Mouse (Mus musculus) lung, postnatal 4 days (tissue): ENCODE measurements at regions not wholly inside any gene's neighbourhood (a gene's known extent, or its start where the extent isn't known, plus 50 kb on each side); places are given as distances from the start of the nearest gene placed in this dataset.

ENCODE experiments used
- DNase-seq, 2 experiments: peaks; one replicate each; pipeline ENCODE4 v3.0.0; 2021

DNA sequence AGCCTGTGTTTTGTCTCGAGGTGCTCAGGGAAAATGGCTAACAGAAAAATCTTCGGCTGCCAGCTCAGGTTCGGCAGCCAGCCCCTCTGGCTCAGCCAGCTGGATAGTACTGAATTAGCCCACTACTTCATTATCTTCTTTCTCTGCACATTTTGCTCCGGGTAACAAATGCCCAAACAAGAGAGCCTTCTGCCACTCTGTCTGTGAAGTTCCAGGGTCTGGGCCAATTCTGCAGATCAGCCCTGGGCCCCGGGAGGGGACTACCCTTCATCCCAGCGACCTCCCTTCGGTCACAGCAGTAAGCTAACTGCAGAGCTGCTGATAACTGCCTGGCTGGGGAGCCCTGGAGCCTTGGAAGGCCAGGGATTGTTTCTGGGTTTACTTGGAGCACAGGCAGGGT lies 119.6 kb upstream of the Ofcc1 start:
- DNase-seq, result no peak

DNA sequence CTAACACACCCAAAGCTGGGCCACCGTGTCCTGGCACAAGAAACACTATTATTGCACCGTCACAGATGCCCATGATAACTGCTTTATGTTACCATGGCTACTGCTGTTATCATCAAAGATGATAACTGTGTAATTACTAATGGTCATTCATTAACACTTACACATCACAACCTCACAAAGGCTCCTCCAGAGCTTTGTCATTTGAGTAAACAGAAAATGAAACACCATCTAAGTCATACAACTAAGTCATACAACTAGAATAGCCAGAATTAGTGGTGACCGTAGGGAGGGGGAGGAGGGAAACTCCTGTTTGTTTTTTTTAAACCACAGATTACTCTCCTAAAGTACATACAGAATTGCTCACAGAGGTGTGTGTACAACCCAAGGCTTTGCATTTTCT lies 111.4 kb upstream of the Ofcc1 start:
- no peak for DNase-seq

DNA sequence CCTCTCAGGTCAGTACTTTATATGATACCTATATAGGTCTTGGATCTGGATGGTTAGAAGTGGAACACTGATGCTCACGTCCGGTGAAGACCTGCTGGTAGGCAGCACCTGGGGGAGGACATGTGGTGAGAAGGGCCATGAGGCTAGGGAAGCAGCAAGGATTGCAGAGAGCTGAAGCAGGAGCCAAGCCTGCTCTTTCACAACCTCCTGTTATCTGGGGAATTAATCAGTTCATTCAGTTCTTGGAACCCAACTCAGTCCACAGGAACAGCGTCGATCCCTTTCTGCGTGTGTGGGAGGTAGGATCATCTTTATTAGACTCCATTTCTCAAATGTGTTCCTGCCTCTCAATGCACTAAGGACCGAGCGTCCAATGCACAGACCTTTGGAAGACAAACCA lies 107.9 kb upstream of the Ofcc1 start:
- no peak for DNase-seq

DNA sequence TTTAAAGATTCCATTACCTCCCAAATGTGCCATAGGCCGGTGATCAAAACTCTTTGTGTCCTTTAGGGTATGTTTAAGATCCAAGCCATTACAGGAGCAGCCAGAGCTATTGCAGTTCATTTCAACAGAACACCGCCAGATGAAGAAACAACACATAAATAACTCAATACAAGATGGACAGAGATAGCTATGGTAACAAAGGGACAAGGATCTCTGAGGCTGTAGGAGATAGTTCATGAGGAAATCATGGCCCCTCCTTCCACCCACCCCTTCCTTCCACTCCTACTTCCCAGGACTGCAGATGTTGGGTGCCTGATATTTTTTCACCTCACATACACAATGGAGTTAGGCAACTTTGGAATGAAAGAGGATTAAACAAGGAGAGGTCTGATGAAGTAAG lies 92.1 kb upstream of the Ofcc1 start:
- no peak for DNase-seq

DNA sequence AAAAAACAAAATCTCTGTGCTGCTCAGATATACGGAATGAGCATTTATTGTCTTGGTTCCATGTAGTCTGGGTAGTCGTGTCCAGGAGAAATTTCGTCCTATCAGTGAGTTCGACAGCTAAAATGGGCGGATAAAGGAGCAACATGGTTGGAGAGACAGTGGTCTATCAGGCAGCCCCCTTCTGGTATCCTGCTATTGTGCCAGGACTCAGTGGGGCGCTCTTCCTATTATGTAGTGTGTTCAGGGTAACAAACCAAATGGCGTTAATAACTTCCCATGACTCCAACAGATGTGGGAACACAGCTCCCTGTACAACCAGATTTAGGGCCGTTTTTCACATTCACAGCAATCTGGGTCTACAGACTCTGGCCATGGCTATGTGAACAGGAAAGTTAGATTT lies 68.6 kb upstream of the Ofcc1 start:
- no peak for DNase-seq

DNA sequence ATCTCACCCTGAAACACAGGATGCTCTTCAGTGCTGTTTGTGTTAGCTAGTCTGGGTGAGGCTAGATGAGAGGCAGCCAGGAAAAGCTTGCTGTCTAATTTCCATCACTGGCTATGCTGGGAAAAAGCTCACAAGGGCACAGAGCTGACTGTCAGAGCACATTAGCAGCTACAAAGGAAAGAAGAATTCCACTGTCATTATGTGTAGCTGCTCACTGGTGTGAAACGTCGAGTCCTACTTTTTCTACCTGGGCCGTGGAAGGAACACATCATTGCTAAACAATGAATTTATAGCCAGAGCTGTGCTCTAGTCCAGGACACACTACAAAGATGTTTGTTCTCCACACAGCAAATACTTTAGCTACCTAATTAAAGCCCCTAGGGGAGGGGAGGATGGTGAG lies 61.8 kb upstream of the Ofcc1 start:
- DNase-seq, result no peak

DNA sequence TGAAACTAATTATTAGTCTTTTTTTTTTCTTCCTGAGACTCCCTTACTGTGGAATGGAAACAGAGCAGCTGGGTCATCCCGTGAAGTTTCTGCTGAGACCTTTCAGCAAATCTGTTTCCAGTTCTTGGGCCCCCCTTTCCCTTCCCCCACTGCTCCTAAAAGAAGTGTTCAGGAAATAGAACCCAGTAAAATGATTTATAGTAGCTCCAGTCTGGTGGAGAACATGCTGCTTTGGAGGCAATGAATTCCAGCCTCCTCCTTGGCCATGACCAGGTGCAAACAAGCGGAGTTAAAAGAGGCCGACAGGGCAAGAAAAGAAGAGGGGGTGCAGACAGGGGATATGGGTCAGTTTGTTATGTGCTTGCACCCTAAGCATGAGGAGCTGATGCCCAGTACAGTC lies 56.6 kb upstream of the Ofcc1 start:
- no peak for DNase-seq

DNA sequence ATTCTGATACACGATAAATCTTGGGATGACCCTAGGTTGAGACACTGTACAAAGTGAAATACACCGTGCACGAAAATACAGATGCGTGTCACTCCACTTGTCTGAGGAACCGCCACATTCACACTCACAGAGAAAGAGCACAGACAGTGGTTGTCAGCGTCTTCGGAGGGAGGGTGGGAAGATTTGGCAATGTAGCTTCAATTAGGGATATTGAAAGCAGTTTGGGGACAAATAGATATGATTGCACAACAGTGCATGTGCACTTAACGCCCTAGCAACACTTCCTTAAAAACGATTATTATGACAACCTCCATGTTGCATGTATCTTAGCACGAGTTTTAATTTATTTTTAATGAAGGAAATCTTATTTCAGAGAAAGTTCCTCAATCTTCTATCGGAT lies 51.8 kb upstream of the Ofcc1 start:
- DNase-seq, result no peak
